Mouse (Mus musculus) embryonic facial prominence, embryonic 11.5 days (tissue): Measurements from ENCODE around the gene Aldh1a2. TPM values are rescaled to one million over a fixed set of nuclear protein-coding genes. Genes with fewer than 3 reads are reported as not detected.

Source experiments
- ATAC-seq: fragments of 200-750 bp; cut with Nextera tagmentation; replicated peaks from 2 replicates; pipeline ENCODE4 v1.8.0; 2017; ENCODE audit warnings: low read depth; ENCODE audit not compliant: insufficient number of reproducible peaks, low FRiP score, low TSS enrichment
- DNase-seq: peaks from one replicate; pipeline ENCODE4 v3.0.0-alpha.2; 2015; ENCODE audit warnings: low spot score
- H3K27ac ChIP-seq: fragments of 300-500 bp; sonication (generic); replicated peaks from 2 replicates; pipeline ENCODE4 v1.5.1; 2014; ENCODE audit warnings: mild to moderate bottlenecking, low read depth, low read length, control low read depth
- H3K27me3 ChIP-seq: fragments of 300-500 bp; sonication (generic); 2 replicates; pipeline ENCODE4 v1.6.1; 2014; ENCODE audit warnings: mild to moderate bottlenecking, low read length, moderate library complexity, mixed read lengths; ENCODE audit not compliant: control insufficient read depth, insufficient read depth
- H3K36me3 ChIP-seq: fragments of 300-500 bp; sonication (generic); replicated peaks from 2 replicates; pipeline ENCODE4 v1.6.1; 2014; ENCODE audit warnings: low read depth, mild to moderate bottlenecking, low read length, moderate library complexity, mixed read lengths; ENCODE audit not compliant: control insufficient read depth, insufficient read depth
- H3K4me1 ChIP-seq: fragments of 300-500 bp; sonication (generic); 2 replicates; pipeline ENCODE4 v1.6.1; 2014; ENCODE audit warnings: low read length, mixed read lengths; ENCODE audit not compliant: control insufficient read depth, insufficient read depth
- H3K4me2 ChIP-seq: fragments of 300-500 bp; sonication (generic); 2 replicates; pipeline ENCODE4 v1.6.1; 2014; ENCODE audit warnings: low read depth, mild to moderate bottlenecking, control low read depth, low read length, moderate library complexity
- H3K4me3 ChIP-seq: fragments of 300-500 bp; sonication (generic); 2 replicates; pipeline ENCODE4 v1.5.1; 2014; ENCODE audit warnings: low read depth, low read length, control low read depth
- H3K9ac ChIP-seq: fragments of 300-500 bp; sonication (generic); replicated peaks from 2 replicates; pipeline ENCODE4 v1.6.1; 2014; ENCODE audit warnings: mild to moderate bottlenecking, control low read depth, low read length
- H3K9me3 ChIP-seq: fragments of 300-500 bp; sonication (generic); replicated peaks from 2 replicates; pipeline ENCODE4 v1.6.1; 2016; ENCODE audit warnings: mild to moderate bottlenecking, low read length, inconsistent platforms, mixed read lengths; ENCODE audit not compliant: control insufficient read depth
- WGBS: fragments of 180-500 bp; shearing (Covaris S2); extraction: QIAGEN DNeasy Blood & Tissue Kit; methylation state at CpG from one replicate; pipeline ENCODE4 v1.1.7; 2014; 5-methylcytosine and 5-hydroxymethylcytosine counted together
- polyA plus RNA-seq: library from polyadenylated mRNA; unstranded; fragments of >200 nt; fragmentation: Nextera tagmentation; extraction: Ambion mirVana; gene quantifications from 2 replicates; pipeline ENCODE4 v1.2.1, GENCODE M21; 2014

The Aldh1a2 gene
- polyA plus RNA-seq, 1 experiment from 2014 or later, result 39.1 TPM

DNA sequence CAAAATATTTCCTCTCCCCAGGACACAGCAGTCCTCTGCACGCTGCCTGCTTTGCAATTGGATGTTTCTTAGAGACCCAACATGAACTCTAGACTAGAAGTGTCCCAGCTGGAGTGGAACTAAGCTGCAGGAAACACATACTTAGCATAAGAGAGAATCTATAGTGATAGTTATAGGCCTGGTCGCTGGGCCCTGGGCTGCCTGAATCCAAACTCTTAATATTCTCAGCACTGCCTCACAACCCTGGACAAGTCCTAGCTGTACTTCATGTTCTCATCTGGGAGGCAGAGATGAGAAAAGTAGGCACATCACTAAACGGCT is 102.3 kb downstream of the Aldh1a2 start:
- H3K36me3 ChIP-seq, result no peaks in the 10 kb centered on the region
- H3K9me3 ChIP-seq, result no peaks in the 10 kb centered on the region
- H3K27ac ChIP-seq, result no peak overlapping the region
- no peak overlapping the region for H3K4me3 ChIP-seq
- WGBS, result 75% methylated on average over 3 of the region's 3 CpGs
- no peak for DNase-seq
- H3K27me3 ChIP-seq, result no peaks in the 10 kb centered on the region
- no peak for ATAC-seq
- no peak overlapping the region for H3K9ac ChIP-seq
- H3K4me2 ChIP-seq, result no peak overlapping the region
- H3K4me1 ChIP-seq, result no peaks in the 10 kb centered on the region

DNA sequence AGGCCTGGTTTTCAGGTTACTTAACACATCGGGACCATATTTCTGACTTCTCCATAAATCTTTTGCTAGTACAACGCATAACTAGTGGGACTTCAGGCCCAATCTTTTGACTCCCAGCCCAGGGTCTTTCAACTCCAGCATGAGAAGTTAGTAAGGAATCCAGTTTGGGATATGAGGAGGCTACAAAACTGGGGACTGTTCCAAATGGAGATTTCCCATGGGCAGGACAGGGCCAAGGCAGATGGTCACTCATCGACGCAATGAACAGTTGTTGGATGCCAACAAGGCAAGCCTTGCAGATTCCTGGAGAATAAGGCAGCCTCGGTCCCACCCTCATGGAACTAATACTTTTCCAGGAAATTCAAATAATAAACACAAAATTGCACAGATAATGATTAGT is 104.2 kb downstream of the Aldh1a2 start:
- WGBS, result 91% methylated on average over 5 of the region's 5 CpGs
- H3K4me1 ChIP-seq, result no peaks in the 10 kb centered on the region
- ATAC-seq, result no peak

DNA sequence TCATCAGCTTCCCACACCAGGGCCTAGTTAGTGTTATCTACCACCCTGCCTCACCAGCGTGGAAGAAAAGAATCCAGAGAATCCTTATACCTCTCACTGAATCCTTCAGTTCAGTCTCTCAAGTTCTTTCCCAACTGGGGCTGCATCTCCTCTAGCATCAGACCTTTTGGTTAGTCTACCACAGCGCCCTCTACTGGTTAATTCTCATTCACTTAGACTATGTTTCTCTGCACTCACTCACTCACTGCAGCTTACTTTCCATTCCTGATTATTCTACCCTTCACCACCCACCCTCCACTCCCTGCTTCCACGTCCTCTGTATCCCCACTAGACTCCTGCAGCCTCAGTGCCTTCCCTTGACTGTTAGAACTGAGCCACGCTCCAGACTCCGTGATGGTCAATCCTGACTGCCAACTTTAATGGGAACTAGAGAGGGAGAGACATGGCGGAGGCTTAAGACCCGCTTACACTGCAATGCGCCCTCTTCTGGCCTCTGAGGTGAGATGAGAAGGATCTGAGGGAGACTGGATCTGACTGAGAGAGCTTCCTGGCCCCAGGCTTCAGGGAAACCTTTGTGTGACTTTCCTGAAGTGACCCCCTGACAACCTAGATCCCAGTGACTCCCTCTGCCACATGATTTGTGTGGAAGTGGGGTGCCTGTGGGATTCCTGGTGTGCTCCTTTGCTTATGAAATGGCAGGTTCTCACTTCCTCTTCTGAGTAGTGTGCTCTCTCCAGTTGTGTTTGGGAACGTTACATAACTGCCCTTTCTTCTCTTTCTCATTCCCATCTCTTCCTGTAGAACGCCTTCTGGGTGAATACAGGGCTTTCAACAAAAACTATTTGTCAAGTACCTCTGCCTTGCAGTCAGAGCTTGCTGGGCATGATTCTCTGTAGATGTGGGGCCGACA is 104.9 kb downstream of the Aldh1a2 start:
- DNase-seq, result peak; percentile 23
- WGBS, result 50% methylated on average over 11 of the region's 11 CpGs

More for the DNA sequence above, 104.2 kb downstream of the Aldh1a2 start:
- Histone ChIP-seq H3K27me3 (no peaks in the 10 kb centered on the region), H3K27ac (no peak overlapping the region), H3K4me2 (no peak overlapping the region), H3K36me3 (no peaks in the 10 kb centered on the region), H3K9ac (no peak overlapping the region), H3K9me3 (no peaks in the 10 kb centered on the region), H3K4me3 (no peak overlapping the region)
- no peak for DNase-seq

DNA sequence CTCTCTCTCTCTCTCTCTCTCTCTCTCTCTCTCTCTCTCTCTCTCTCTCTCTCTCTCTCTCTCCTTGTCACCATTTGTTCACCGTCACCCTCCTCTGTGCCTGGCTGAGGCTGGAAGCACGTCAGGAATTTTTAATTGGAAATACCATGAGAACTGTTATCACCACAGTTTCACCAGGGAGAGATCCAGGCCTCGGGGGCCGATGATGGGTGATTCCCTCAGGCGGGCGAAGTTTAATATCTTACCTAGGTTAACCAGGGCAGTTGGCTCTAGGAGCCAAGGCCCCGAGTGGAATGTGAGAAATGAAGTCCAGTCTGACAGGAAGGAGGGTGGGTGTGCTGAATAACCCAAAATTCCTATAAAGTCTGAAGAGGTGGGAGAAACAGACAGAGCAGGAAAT is 105.8 kb downstream of the Aldh1a2 start:
- no peak for DNase-seq
- H3K36me3 ChIP-seq, result no peaks in the 10 kb centered on the region
- H3K27me3 ChIP-seq, result no peaks in the 10 kb centered on the region
- H3K4me3 ChIP-seq, result no peak overlapping the region
- H3K9me3 ChIP-seq, result no peaks in the 10 kb centered on the region
- 81% methylated on average over 7 of the region's 7 CpGs for WGBS
- no peak overlapping the region for H3K27ac ChIP-seq
- no peak overlapping the region for H3K4me2 ChIP-seq
- ATAC-seq, result no peak
- H3K9ac ChIP-seq, result no peak overlapping the region
- H3K4me1 ChIP-seq, result no peaks in the 10 kb centered on the region

More for the DNA sequence above, 104.9 kb downstream of the Aldh1a2 start:
- no peaks in the 10 kb centered on the region for H3K27me3 ChIP-seq
- no peaks in the 10 kb centered on the region for H3K36me3 ChIP-seq
- no peaks in the 10 kb centered on the region for H3K9me3 ChIP-seq
- no peaks in the 10 kb centered on the region for H3K4me1 ChIP-seq
- no peak overlapping the region for H3K4me3 ChIP-seq
- no peak for ATAC-seq
- H3K4me2 ChIP-seq, result no peak overlapping the region
- H3K27ac ChIP-seq, result no peak overlapping the region
- no peak overlapping the region for H3K9ac ChIP-seq

DNA sequence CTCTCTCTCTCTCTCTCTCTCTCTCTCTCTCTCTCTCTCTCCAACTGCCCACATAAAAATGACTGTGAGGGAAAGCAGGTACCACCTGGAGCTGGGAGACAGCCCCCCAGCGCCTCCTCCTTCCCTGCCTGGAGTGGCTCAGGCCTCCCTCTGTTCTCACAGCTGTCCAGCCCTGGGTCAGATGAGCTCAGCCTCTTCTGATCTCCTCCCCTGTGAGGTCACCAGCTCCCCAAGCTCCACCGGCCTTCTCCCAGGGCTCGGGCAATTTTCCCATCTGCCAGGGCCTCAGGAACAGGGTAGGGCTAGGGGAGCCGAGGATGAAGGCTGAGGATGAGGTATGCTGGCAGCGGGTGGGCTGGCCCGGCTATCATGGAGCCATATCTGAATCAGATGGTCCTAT is 106.3 kb downstream of the Aldh1a2 start:
- Histone ChIP-seq H3K9ac (no peak overlapping the region), H3K4me2 (no peak overlapping the region), H3K4me1 (no peaks in the 10 kb centered on the region), H3K36me3 (no peaks in the 10 kb centered on the region), H3K27me3 (no peaks in the 10 kb centered on the region), H3K9me3 (no peaks in the 10 kb centered on the region), H3K27ac (no peak overlapping the region), H3K4me3 (no peak overlapping the region)
- no peak for DNase-seq
- no peak for ATAC-seq
- 67% methylated on average over 6 of the region's 6 CpGs for WGBS

DNA sequence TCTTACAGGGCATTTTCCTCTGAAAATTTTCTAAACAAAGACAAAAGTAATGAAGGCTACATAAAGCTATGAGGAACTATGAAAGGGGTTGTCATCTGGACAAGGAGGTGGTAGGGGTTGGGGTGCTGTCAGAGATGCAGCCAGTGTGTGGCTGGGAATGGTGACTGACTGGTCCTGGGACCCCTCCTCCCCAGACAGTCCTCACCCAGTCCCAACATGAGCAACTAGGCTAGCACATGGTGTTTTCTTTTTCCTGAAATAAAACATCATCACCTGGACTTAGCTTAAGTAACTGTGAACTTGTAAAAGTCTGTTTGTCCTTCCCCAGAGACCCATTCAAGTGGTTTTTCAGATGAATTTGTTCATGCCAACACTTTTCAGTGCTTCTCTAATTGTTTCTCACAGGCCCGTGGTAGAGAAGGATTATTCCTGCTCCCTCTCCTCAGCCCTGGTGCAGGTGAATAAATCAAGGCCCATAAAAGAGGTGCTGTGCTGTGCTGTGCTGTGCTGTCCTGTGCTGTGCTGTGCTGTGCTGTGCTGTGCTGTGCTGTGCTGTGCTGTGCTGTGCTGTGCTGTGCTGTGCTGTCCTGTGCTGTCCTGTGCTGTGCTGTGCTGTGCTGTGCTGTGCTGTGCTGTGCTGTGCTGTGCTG is 107.8 kb downstream of the Aldh1a2 start:
- DNase-seq, result no peak
- Histone ChIP-seq H3K27ac (no peak overlapping the region), H3K4me2 (no peak overlapping the region), H3K27me3 (no peaks in the 10 kb centered on the region), H3K36me3 (no peaks in the 10 kb centered on the region), H3K9ac (no peak overlapping the region), H3K4me3 (no peak overlapping the region), H3K9me3 (no peaks in the 10 kb centered on the region), H3K4me1 (no peaks in the 10 kb centered on the region)
- 56% methylated on average over 1 of the region's 1 CpGs for WGBS
- no peak for ATAC-seq

DNA sequence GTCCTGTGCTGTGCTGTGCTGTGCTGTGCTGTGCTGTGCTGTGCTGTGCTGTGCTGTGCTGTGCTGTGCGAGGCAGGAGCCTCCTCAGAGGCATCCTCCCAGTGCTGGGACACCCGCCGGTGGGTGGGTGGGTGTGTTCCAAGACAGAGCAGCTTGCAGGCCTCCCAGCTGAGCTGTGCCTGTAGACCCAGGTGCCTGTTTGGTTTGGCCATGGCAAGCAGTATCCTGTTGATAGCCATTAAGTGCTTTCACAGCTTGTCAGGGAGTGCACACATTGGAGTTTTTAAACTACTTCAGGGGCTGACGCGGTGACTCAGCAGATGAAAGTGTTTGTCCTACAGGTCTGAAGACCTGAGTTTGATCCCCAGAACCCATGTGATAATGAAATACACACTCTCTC is 108.5 kb downstream of the Aldh1a2 start:
- ATAC-seq, result no peak
- H3K9me3 ChIP-seq, result no peaks in the 10 kb centered on the region
- no peak overlapping the region for H3K4me3 ChIP-seq
- no peak overlapping the region for H3K9ac ChIP-seq
- H3K27ac ChIP-seq, result no peak overlapping the region
- no peaks in the 10 kb centered on the region for H3K27me3 ChIP-seq
- DNase-seq, result no peak
- 65% methylated on average over 5 of the region's 5 CpGs for WGBS
- H3K4me1 ChIP-seq, result no peaks in the 10 kb centered on the region
- no peaks in the 10 kb centered on the region for H3K36me3 ChIP-seq
- H3K4me2 ChIP-seq, result no peak overlapping the region

DNA sequence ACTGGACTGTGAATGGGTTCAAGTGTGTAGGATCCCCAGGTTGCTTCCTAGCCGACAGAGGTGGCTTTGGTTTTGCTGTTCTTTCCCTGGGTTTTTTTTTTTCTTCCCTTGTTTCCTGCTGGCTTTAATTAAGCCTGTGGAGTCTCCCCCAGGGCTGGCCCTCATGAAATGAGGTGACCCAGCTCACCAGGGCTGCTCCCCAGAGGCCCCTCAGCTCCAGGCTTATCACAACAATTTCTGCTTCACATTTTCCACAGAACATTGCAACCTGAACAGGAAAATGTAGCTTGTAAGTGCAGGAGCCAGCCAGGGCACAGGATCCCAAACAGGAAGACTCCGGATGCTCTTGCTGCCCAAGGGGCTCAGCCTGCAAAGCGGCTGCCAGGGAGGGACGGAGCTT is 110.7 kb downstream of the Aldh1a2 start:
- 24% methylated on average over 4 of the region's 4 CpGs for WGBS
- no peaks in the 10 kb centered on the region for H3K27me3 ChIP-seq
- no peaks in the 10 kb centered on the region for H3K4me1 ChIP-seq
- H3K27ac ChIP-seq, result peak overlapping the region; percentile 59; the same call in 1 of the 2 replicates
- H3K36me3 ChIP-seq, result no peaks in the 10 kb centered on the region
- ATAC-seq (no peak), DNase-seq (peak; percentile 75)
- H3K4me2 ChIP-seq, result no peak overlapping the region
- H3K9ac ChIP-seq, result no peak overlapping the region
- no peak overlapping the region for H3K4me3 ChIP-seq
- no peaks in the 10 kb centered on the region for H3K9me3 ChIP-seq
